Mouse (Mus musculus): Measurements from ENCODE around the gene Myo3a.

- TF ChIP-seq EP300 (IDR thresholded peaks at IDR 0.05; ENCODE audit: low read length) (no peak), ELF1 (IDR thresholded peaks at IDR 0.05; ENCODE audit: low read depth, low read length) (no peak), SMC3 (IDR thresholded peaks at IDR 0.05; ENCODE audit: low read depth, low read length) (no peak), CTCF (conservative IDR thresholded peaks at IDR 0.05 in 1 of 2, IDR thresholded peaks at IDR 0.05 in 1 of 2; ENCODE audit: low read depth in 2 of 2, low read length in 2 of 2) (no peak), POLR2A (IDR thresholded peaks at IDR 0.05; ENCODE audit: low read depth, low read length) (no peak), HCFC1 (IDR thresholded peaks at IDR 0.05; ENCODE audit: low read depth, low read length) (no peak), MAX (IDR thresholded peaks at IDR 0.05; ENCODE audit: low read length) (no peak), MXI1 (IDR thresholded peaks at IDR 0.05; ENCODE audit: low read depth, low read length) (no peak)
These were observed 393.9 kb downstream of the Myo3a start for GRCm38 (mm10) chr2:22620978-22621827.
